Mouse (Mus musculus) embryonic fibroblast, embryonic 13.5 days (primary cell): ENCODE measurements around the gene Gm19345.

Experiments
- CTCF ChIP-seq: IDR thresholded peaks from 2 replicates; pipeline ENCODE4 v1.5.1; 2011; ENCODE audit warnings: mild to moderate bottlenecking, control low read depth, low read length, moderate library complexity, borderline replicate concordance; ENCODE audit not compliant: insufficient read depth
- POLR2A ChIP-seq: IDR thresholded peaks from 2 replicates; pipeline ENCODE4 v1.6.1; 2011; ENCODE audit warnings: low read depth, mild to moderate bottlenecking, control low read depth, low read length, moderate library complexity

- no peak for TF ChIP-seq CTCF
- TF ChIP-seq POLR2A: peak; percentile 75
These were observed 35.5 kb upstream of the Gm19345 start for GRCm38 (mm10) chr7:19816224-19816771.
